Mouse (Mus musculus): ENCODE measurements around the gene Slc22a4.

DNA sequence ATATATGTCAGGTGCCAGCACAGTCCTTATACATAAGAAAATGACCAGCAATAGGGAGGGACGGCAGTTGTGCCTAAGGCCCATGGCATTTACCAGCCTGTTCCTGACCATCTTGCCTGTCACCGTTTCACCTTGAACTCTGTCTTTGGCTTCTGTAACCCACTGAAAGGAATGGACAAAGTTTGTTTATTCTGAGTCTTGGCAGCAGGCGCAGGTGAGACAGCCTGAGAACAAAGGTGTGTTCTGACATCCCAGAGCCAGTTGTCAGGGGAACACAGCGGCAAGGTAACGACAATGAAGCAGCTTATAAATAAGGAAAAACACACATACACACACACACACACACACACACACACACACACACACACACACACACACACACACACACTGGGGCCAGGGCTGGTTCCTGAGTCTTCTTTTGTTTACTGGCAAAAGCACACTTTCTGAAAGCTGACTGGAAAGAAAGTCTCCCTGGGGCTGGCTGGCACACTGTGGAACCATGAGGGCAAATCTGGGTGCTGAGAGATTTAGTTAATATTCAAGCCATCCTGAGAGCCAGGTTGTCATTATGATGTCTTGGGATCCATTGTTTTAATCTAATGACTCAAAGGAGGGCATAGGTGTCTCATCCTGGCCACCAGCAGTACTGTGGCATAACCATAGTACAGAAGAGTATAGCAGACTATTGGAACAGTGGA lies 6.3 kb downstream of the Slc22a4 start:
- TF ChIP-seq POLR2A (IDR thresholded peaks at IDR 0.05; ENCODE audit: low read depth, low read length) (no peak), CTCF (IDR thresholded peaks at IDR 0.05; ENCODE audit: extremely low read depth, insufficient read depth, insufficient read length, insufficient replicate concordance) (no peak)
